Mouse (Mus musculus): Measurements from ENCODE around the gene Khdc4. TPM values are rescaled to one million over a fixed set of nuclear protein-coding genes. Genes with fewer than 3 reads are reported as not detected.

Khdc4 gene
- total RNA-seq, 2 experiments from 2014 or later: 18.0 to 20.8 TPM

GRCm38 (mm10) chr3:88653516-88654370 lies 31.9 kb upstream of the Khdc4 start:
- intact Hi-C loops (cut with DNase I; ENCODE audit: low total_unique reads): no loop called here
- DNase-seq: no peak

GRCm38 (mm10) chr3:88654621-88655020 lies 31.0 kb upstream of the Khdc4 start:
- DNase-seq: no peak
- intact Hi-C loops (cut with DNase I; ENCODE audit: low total_unique reads): no loop called here

- DNase-seq: no peak
- intact Hi-C loops (cut with DNase I; ENCODE audit: low total_unique reads): no loop called here
Measured at GRCm38 (mm10) chr3:88655619-88656018, 30.0 kb upstream of the Khdc4 start.

GRCm38 (mm10) chr3:88658441-88659127 lies 27.0 kb upstream of the Khdc4 start:
- DNase-seq: no peak
- intact Hi-C loops (cut with DNase I; ENCODE audit: low total_unique reads): no loop called here

- DNase-seq: no peak
- intact Hi-C loops (cut with DNase I; ENCODE audit: low total_unique reads): no loop called here
Measured at GRCm38 (mm10) chr3:88659798-88660197, 25.8 kb upstream of the Khdc4 start.

- DNase-seq: no peak
- intact Hi-C loops (cut with DNase I; ENCODE audit: low total_unique reads): no loop called here
Measured at GRCm38 (mm10) chr3:88664095-88664494, 21.5 kb upstream of the Khdc4 start.

- DNase-seq: peak; percentile 80
- intact Hi-C loops (cut with DNase I; ENCODE audit: low total_unique reads): loop anchor here (5.0 kb wide), 1 partner anchor 60 kb away; no protein-coding TSS in a partner anchor
Measured at GRCm38 (mm10) chr3:88677399-88677798, 8.2 kb upstream of the Khdc4 start.

- no peak for DNase-seq
- intact Hi-C loops (cut with DNase I; ENCODE audit: low total_unique reads): no loop called here
Measured at GRCm38 (mm10) chr3:88683814-88684213, 1.8 kb upstream of the Khdc4 start.

GRCm38 (mm10) chr3:88684236-88684979 lies 1.2 kb upstream of the Khdc4 start:
- intact Hi-C loops (cut with DNase I; ENCODE audit: low total_unique reads): no loop called here
- DNase-seq: no peak

- intact Hi-C loops (cut with DNase I; ENCODE audit: low total_unique reads): no loop called here
- peak; percentile 27 for DNase-seq
Measured at GRCm38 (mm10) chr3:88685958-88686451, 402 bp downstream of the Khdc4 start.

- intact Hi-C loops (cut with DNase I; ENCODE audit: low total_unique reads): no loop called here
- no peak for DNase-seq
Measured at GRCm38 (mm10) chr3:88686734-88687611, 1.4 kb downstream of the Khdc4 start.

- no peak for DNase-seq
Measured at GRCm38 (mm10) chr3:88689079-88689478, 3.5 kb downstream of the Khdc4 start.

GRCm38 (mm10) chr3:88695545-88695944 lies 9.9 kb downstream of the Khdc4 start:
- no peak for DNase-seq
- intact Hi-C loops (cut with DNase I; ENCODE audit: low total_unique reads): no loop called here

More at GRCm38 (mm10) chr3:88689079-88689478, 3.5 kb downstream of the Khdc4 start:
- intact Hi-C loops (cut with DNase I; ENCODE audit: low total_unique reads): no loop called here

- intact Hi-C loops (cut with DNase I; ENCODE audit: low total_unique reads): no loop called here
- DNase-seq: no peak
Measured at GRCm38 (mm10) chr3:88698051-88698450, 12.4 kb downstream of the Khdc4 start.

GRCm38 (mm10) chr3:88698834-88699233 lies 13.2 kb downstream of the Khdc4 start:
- no peak for DNase-seq
- intact Hi-C loops (cut with DNase I; ENCODE audit: low total_unique reads): no loop called here

GRCm38 (mm10) chr3:88700247-88700646 lies 14.6 kb downstream of the Khdc4 start:
- DNase-seq: no peak
- intact Hi-C loops (cut with DNase I; ENCODE audit: low total_unique reads): no loop called here

GRCm38 (mm10) chr3:88701222-88701621 lies 15.6 kb downstream of the Khdc4 start:
- intact Hi-C loops (cut with DNase I; ENCODE audit: low total_unique reads): no loop called here
- DNase-seq: no peak

GRCm38 (mm10) chr3:88713709-88714108 lies 28.1 kb downstream of the Khdc4 start:
- no peak for DNase-seq
- intact Hi-C loops (cut with DNase I; ENCODE audit: low total_unique reads): loop anchor here (2.0 kb wide), 1 partner anchor 23 kb away; no protein-coding TSS in a partner anchor

GRCm38 (mm10) chr3:88714725-88715124 lies 29.1 kb downstream of the Khdc4 start:
- no peak for DNase-seq
- intact Hi-C loops (cut with DNase I; ENCODE audit: low total_unique reads): loop anchor here (2.0 kb wide), 1 partner anchor 24 kb away; no protein-coding TSS in a partner anchor

Measured in gastrocnemius, postnatal 14 days (tissue).